Comparison of ENCODE assay signal across 27 mouse cellular contexts in the genomic region with DNA sequence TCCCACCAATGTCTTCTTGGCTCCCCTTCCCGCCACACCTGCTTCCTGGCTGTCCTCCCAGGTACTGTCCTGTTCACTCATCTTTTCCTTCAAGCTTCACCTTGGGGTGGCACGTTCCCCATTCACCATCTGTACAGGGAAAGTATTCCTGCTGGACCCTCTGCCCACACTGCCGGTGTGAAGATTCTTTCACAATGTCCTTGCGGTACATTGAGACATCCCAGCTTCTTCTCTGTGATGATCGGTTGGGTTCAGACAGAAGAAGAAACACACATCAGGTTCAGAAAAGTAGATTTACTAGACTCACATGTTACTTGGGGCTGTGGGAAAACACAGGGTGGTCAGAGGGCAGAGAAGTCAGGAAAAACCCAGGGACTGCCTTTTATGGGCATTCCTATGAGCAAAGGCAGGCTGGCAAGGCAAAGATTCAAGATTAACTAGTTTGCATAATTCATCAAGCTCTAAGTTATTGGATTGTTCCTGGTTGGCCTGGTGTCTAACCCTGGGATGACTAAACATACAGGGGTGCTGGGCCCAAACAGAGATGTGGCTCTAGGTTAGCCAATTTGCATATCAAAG. TPM values are rescaled to one million over a fixed set of nuclear protein-coding genes. Genes with fewer than 3 reads are reported as not detected.
DNase-seq lines count a peak whose midpoint lies in the region; ATAC-seq lines count a peak whose summit lies in the region.
"Had no signal": no experiment of that assay in that cellular context is flagged by ENCODE, and none has a peak within 500 bp of the region (broad histone marks: within the 10 kb centered on the region; RNA-seq: fewer than 3 reads in every experiment).

No protein-coding gene starts in this region.

- 85% methylated on average over 5 of the region's 5 CpGs for WGBS in heart, embryonic 11.5 days (ENCODE audit: insufficient replicate concordance)
- WGBS in midbrain, embryonic 10.5 days = 92% methylated on average over 5 of the region's 5 CpGs
- WGBS in midbrain, embryonic 14.5 days = 93% methylated on average over 5 of the region's 5 CpGs

- H3K36me3 ChIP-seq in heart, embryonic 11.5 days (ENCODE audit: control insufficient read depth, insufficient read depth, low read length) = no peaks in the 10 kb centered on the region
- no peaks in the 10 kb centered on the region for H3K36me3 ChIP-seq in midbrain, embryonic 10.5 days
- no peaks in the 10 kb centered on the region for H3K36me3 ChIP-seq in midbrain, embryonic 14.5 days (ENCODE audit: control insufficient read depth, insufficient read depth, low read length)
- H3K36me3 ChIP-seq: hindbrain, embryonic 10.5 days; limb, embryonic 13.5 days; liver, embryonic 12.5 days; midbrain, embryonic 13.5 days; neural tube, embryonic 12.5 days had no signal

- no peak for ATAC-seq in heart, embryonic 11.5 days (replicated peaks; ENCODE audit: insufficient number of reproducible peaks, low FRiP score, low TSS enrichment)
- no peak for ATAC-seq in midbrain, embryonic 14.5 days (ENCODE audit: low FRiP score, low TSS enrichment)
- 0 out of 2 replicates have a peak, but pooled peaks have one; percentile 27 for ATAC-seq in monocyte, adult 5-6 weeks (replicated peaks; ENCODE audit: insufficient number of reproducible peaks, low FRiP score, low TSS enrichment, poor library complexity, severe bottlenecking)
- no peak for ATAC-seq in CD4-positive, CD25-positive, alpha-beta regulatory T cell, adult 4 months
- ATAC-seq: forebrain, embryonic 16.5 days; hindbrain, postnatal 0 days; liver, embryonic 12.5 days; midbrain, embryonic 13.5 days; Patski had no signal

- DNase-seq in heart, postnatal 10 days = no peak
- no peak for DNase-seq in midbrain, embryonic 10.5 days (ENCODE audit: low spot score)
- no peak for DNase-seq in midbrain, embryonic 14.5 days
- DNase-seq in cerebellum, adult 11-12 months = no peak
- DNase-seq: adrenal gland, postnatal 25 days; cerebellum, adult 2 months; cerebellum, postnatal 14 days; kidney, adult 9 months; kidney, postnatal 14 days; layer of hippocampus, adult 9-11 months; lung, adult 18-20 months; lung, postnatal 10 days; right cerebral cortex, postnatal 4 days; thymus, postnatal 4 days had no signal

- no peak overlapping the region for H3K9ac ChIP-seq in heart, embryonic 11.5 days (ENCODE audit: low read depth, low read length)
- H3K9ac ChIP-seq in midbrain, embryonic 14.5 days (replicated peaks; ENCODE audit: low read length) = no peak overlapping the region
- H3K9ac ChIP-seq: limb, embryonic 13.5 days; liver, embryonic 12.5 days; midbrain, embryonic 13.5 days; neural tube, embryonic 12.5 days had no signal

- peaks cover 7% of the 10 kb centered on the region for H3K4me1 ChIP-seq in heart, embryonic 11.5 days (ENCODE audit: control insufficient read depth, insufficient read depth, low read length)
- H3K4me1 ChIP-seq in midbrain, embryonic 10.5 days = peaks cover 11% of the 10 kb centered on the region
- no peaks in the 10 kb centered on the region for H3K4me1 ChIP-seq in midbrain, embryonic 14.5 days (ENCODE audit: control insufficient read depth, insufficient read depth, low read length)
- H3K4me1 ChIP-seq: liver, embryonic 12.5 days; midbrain, embryonic 13.5 days; neural tube, embryonic 12.5 days had no signal

- H3K9me3 ChIP-seq in heart, embryonic 11.5 days (replicated peaks; ENCODE audit: control insufficient read depth, low read length) = no peaks in the 10 kb centered on the region
- no peaks in the 10 kb centered on the region for H3K9me3 ChIP-seq in midbrain, embryonic 10.5 days (replicated peaks)
- no peaks in the 10 kb centered on the region for H3K9me3 ChIP-seq in midbrain, embryonic 14.5 days (ENCODE audit: control insufficient read depth, low read length)
- H3K9me3 ChIP-seq: hindbrain, embryonic 10.5 days; limb, embryonic 13.5 days; liver, embryonic 12.5 days; midbrain, embryonic 13.5 days; neural tube, embryonic 12.5 days had no signal

- no peaks in the 10 kb centered on the region for H3K27me3 ChIP-seq in heart, embryonic 11.5 days (ENCODE audit: control insufficient read depth, insufficient read depth, low read length)
- H3K27me3 ChIP-seq in midbrain, embryonic 10.5 days (ENCODE audit: low read depth, poor library complexity, severe bottlenecking) = no peaks in the 10 kb centered on the region
- no peaks in the 10 kb centered on the region for H3K27me3 ChIP-seq in midbrain, embryonic 14.5 days (ENCODE audit: control insufficient read depth, insufficient read depth, low read length)
- H3K27me3 ChIP-seq: limb, embryonic 13.5 days; liver, embryonic 12.5 days; midbrain, embryonic 13.5 days; neural tube, embryonic 12.5 days; Patski had no signal

- H3K27ac ChIP-seq in heart, embryonic 11.5 days (ENCODE audit: low read depth, low read length) = peak overlapping the region; percentile 54
- H3K27ac ChIP-seq in midbrain, embryonic 10.5 days (replicated peaks) = peak overlapping the region; percentile 63; the same call in 1 of the 2 replicates
- H3K27ac ChIP-seq in midbrain, embryonic 14.5 days (replicated peaks; ENCODE audit: low read depth, low read length) = no peak overlapping the region
- H3K27ac ChIP-seq: hindbrain, embryonic 10.5 days; hindbrain, postnatal 0 days; limb, embryonic 13.5 days; liver, embryonic 12.5 days; macrophage; midbrain, embryonic 13.5 days; neural tube, embryonic 12.5 days had no signal

- no peak overlapping the region for H3K4me3 ChIP-seq in heart, embryonic 11.5 days (ENCODE audit: low read depth, low read length)
- no peak overlapping the region for H3K4me3 ChIP-seq in midbrain, embryonic 10.5 days
- H3K4me3 ChIP-seq in midbrain, embryonic 14.5 days (replicated peaks; ENCODE audit: low read depth, low read length) = no peak overlapping the region
- H3K4me3 ChIP-seq: erythroblast, embryonic 14.5 days; hindbrain, embryonic 10.5 days; limb, embryonic 13.5 days; liver, embryonic 12.5 days; midbrain, embryonic 13.5 days; neural tube, embryonic 12.5 days had no signal

- intact Hi-C loops in heart, postnatal 10 days (cut with DNase I) = no loop called here

- H3K4me2 ChIP-seq in heart, embryonic 11.5 days = no peak overlapping the region
- H3K4me2 ChIP-seq in midbrain, embryonic 14.5 days (ENCODE audit: low read length) = no peak overlapping the region
- H3K4me2 ChIP-seq: limb, embryonic 13.5 days; liver, embryonic 12.5 days; midbrain, embryonic 13.5 days; neural tube, embryonic 12.5 days had no signal

RNA-seq across cellular contexts. Expression of a gene that starts 57.7 kb away (rescaled TPM):
- polyA plus RNA-seq in heart, embryonic 11.5 days (2014; fragmentation: Nextera tagmentation; extraction: Ambion mirVana) = 24.8 and 28.8 TPM in 2 replicates
- total RNA-seq in heart, postnatal 10 days (2021) = 10 to 100 TPM; 19.8 to 22.7 TPM
- polyA plus RNA-seq in midbrain, embryonic 10.5 days (2016; fragmentation: Nextera tagmentation; extraction: Ambion mirVana) = 2.9 and 3.4 TPM in 2 replicates
- 2.3 and 3.1 TPM in 2 replicates for polyA plus RNA-seq in midbrain, embryonic 14.5 days (2014; fragmentation: Nextera tagmentation; extraction: Ambion mirVana)
- total RNA-seq in monocyte, adult 5-6 weeks (2017) = 371 to 440 TPM (median 391 TPM) in 3 replicates
- polyA plus RNA-seq in CD4-positive, CD25-positive, alpha-beta regulatory T cell, adult 4 months (2017; shearing (Covaris generic)) = 10 to 100 TPM; 77.5 to 92.7 TPM
